Mouse (Mus musculus) midbrain, embryonic 10.5 days (tissue): ENCODE results near the gene Cd300e. TPM values are rescaled to one million over a fixed set of nuclear protein-coding genes. Genes with fewer than 3 reads are reported as not detected.

Source experiments
- DNase-seq: peaks from one replicate; pipeline ENCODE4 v3.0.0-alpha.2; 2017; ENCODE audit warnings: low spot score
- H3K27ac ChIP-seq: fragments of 300-500 bp; sonication (generic); replicated peaks from 2 replicates; pipeline ENCODE4 v1.5.1; 2016; ENCODE audit warnings: mild to moderate bottlenecking
- H3K27me3 ChIP-seq: fragments of 300-500 bp; sonication (generic); 2 replicates; pipeline ENCODE4 v1.6.1; 2016; ENCODE audit warnings: low read depth, mild to moderate bottlenecking; ENCODE audit not compliant: poor library complexity, severe bottlenecking
- H3K36me3 ChIP-seq: fragments of 300-500 bp; sonication (generic); 2 replicates; pipeline ENCODE4 v1.6.1; 2016; ENCODE audit warnings: mild to moderate bottlenecking, moderate library complexity
- H3K4me1 ChIP-seq: fragments of 300-500 bp; sonication (generic); 2 replicates; pipeline ENCODE4 v1.6.1; 2016
- H3K4me3 ChIP-seq: fragments of 300-500 bp; sonication (generic); 2 replicates; pipeline ENCODE4 v1.5.1; 2016; ENCODE audit warnings: mild to moderate bottlenecking, moderate library complexity
- H3K9me3 ChIP-seq: fragments of 300-500 bp; sonication (generic); replicated peaks from 2 replicates; pipeline ENCODE4 v1.6.1; 2016; ENCODE audit warnings: mild to moderate bottlenecking
- WGBS: fragments of 180-500 bp; shearing (Covaris S2); methylation state at CpG from one replicate; pipeline ENCODE4 v1.1.7; 2016; 5-methylcytosine and 5-hydroxymethylcytosine counted together
- polyA plus RNA-seq: library from polyadenylated mRNA; unstranded; fragments of >200 nt; fragmentation: Nextera tagmentation; extraction: Ambion mirVana; gene quantifications from 2 replicates; pipeline ENCODE4 v1.2.1, GENCODE M21; 2016

Gene Cd300e
- polyA plus RNA-seq, 1 experiment from 2014 or later, result not detected

GRCm38 (mm10) chr11:115098203-115098932 lies 36.4 kb upstream of the Cd300e start:
- DNase-seq, result no peak
- WGBS, result 66% methylated on average over 10 of the region's 10 CpGs
- no peaks in the 10 kb centered on the region for H3K27me3 ChIP-seq
- no peaks in the 10 kb centered on the region for H3K36me3 ChIP-seq
- peaks cover 12% of the 10 kb centered on the region; the same call in 1 of the 2 replicates for H3K4me1 ChIP-seq
- no peak overlapping the region for H3K27ac ChIP-seq
- peaks cover 1% of the 10 kb centered on the region; the same call in 1 of the 2 replicates for H3K9me3 ChIP-seq
- no peak overlapping the region for H3K4me3 ChIP-seq

- no peak for DNase-seq
- Histone ChIP-seq H3K4me1 (peaks cover 18% of the 10 kb centered on the region), H3K4me3 (peak overlapping the region; percentile 52), H3K36me3 (no peaks in the 10 kb centered on the region), H3K9me3 (peaks cover 8% of the 10 kb centered on the region; the same call in 1 of the 2 replicates), H3K27me3 (peaks cover 35% of the 10 kb centered on the region), H3K27ac (no peak overlapping the region)
- WGBS, result 20% methylated on average over 4 of the region's 4 CpGs
Observed at GRCm38 (mm10) chr11:115092140-115092539, 30.2 kb upstream of the Cd300e start.

DNA sequence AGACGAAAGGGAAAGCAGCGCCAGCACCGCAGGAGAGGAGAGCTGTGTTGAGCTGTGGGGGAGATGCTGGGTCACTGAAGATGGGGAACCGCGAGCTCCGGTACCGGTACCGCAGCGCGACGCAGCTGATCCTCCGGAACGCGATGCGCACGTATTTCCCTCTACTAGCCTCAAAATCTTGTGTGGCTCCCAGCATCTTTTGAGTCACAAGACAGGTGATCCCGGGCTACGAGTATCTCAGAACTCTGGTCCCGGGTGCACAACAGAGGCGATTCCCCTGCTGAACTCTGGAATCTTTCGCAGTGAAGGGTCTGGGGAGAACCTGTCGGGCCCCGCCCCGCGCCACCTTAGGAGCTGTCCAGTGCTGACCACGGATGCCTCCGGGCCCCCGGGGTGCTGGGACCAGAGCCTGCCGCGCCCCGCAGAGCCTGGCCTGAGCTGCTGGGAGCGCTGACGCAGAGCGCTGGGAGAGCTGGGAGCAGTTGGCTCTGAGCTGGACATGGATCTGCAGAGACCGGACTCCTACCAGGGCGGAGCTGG lies 29.5 kb upstream of the Cd300e start, which contains the start of gene Rab37:
Gene Rab37 (plus strand): TSS at position 70 of the 540 bp plus-strand sequence.
- Histone ChIP-seq H3K9me3 (peaks cover 8% of the 10 kb centered on the region; the same call in 1 of the 2 replicates), H3K4me1 (peaks cover 18% of the 10 kb centered on the region), H3K27me3 (peaks cover 35% of the 10 kb centered on the region), H3K27ac (no peak within 1 kb of the TSS; the same call in 1 of the 2 replicates), H3K36me3 (no peaks in the 10 kb centered on the region), H3K4me3 (peak within 1 kb of the TSS; percentile 52)
- 4% methylated on average over 36 of the region's 36 CpGs for WGBS
- peak; percentile 36 for DNase-seq

DNA sequence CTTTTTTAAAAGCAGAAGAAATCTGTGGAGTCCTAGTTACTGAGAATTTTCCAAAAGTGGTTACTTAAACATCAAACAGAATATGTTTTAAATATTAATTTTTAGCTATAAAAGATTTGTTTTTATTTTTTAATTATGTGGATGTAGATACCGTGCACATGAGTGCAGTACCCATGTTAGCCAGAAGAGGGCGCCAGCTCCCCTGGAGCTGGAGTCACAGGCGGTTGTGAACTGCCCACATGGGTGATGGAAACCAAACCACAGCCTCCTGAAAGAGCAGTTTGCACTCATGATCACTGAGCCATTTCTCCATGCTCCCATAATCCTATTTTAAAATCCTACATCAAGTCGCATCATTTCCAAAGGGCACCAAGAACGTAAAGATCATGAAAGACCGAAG lies 27.9 kb upstream of the Cd300e start:
- Histone ChIP-seq H3K9me3 (peaks cover 8% of the 10 kb centered on the region; the same call in 1 of the 2 replicates), H3K36me3 (no peaks in the 10 kb centered on the region), H3K4me3 (no peak overlapping the region), H3K4me1 (peaks cover 22% of the 10 kb centered on the region), H3K27me3 (peaks cover 39% of the 10 kb centered on the region), H3K27ac (no peak overlapping the region)
- WGBS, result 67% methylated on average over 6 of the region's 6 CpGs
- DNase-seq, result no peak

DNA sequence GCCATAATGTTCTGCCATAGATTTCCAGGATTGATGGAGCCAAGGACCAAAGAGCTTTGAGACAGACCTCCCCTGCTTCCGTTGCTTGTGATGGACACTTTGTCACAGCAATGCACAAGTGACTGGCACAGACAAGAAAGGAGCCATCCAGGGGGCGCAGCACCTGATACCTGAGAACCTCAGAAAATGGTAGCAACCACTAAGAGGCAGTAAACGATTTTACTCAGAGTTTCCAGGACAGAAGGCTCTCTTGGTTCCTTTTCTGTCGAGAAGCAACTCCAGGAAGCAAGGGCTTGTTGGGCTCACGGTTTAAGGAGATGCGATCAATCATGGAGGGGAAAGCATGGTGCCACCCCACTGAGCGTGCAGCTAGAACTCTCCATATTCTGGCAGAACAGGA lies 24.2 kb upstream of the Cd300e start:
- Histone ChIP-seq H3K9me3 (0 out of 2 replicates have a peak, but pooled peaks cover 3% of the 10 kb centered on the region), H3K27ac (no peak overlapping the region), H3K36me3 (no peaks in the 10 kb centered on the region), H3K27me3 (peaks cover 38% of the 10 kb centered on the region), H3K4me1 (peaks cover 26% of the 10 kb centered on the region), H3K4me3 (no peak overlapping the region)
- WGBS, result 70% methylated on average over 7 of the region's 7 CpGs
- no peak for DNase-seq

DNA sequence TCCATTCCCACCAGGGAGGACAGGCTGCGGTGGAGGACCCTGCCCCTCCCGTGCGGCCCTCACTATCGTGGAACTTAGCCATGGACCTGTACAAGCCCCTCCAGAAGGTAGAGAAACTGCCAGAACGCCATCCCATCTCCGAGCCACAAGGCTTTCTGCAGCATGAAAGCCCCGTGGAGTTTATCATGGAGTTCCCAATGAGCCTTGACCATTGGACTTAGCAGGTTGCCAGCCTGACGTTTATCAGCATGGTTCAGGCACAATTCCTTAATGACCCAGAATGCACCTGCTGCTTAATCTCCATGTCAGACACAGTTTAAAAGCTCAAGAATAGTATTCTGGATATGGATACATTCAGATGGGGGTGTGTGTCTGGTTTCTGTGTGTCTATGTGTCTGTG lies 23.1 kb upstream of the Cd300e start:
- H3K36me3 ChIP-seq, result no peaks in the 10 kb centered on the region
- H3K27me3 ChIP-seq, result peaks cover 27% of the 10 kb centered on the region
- 61% methylated on average over 8 of the region's 8 CpGs for WGBS
- H3K4me1 ChIP-seq, result peaks cover 24% of the 10 kb centered on the region
- H3K27ac ChIP-seq, result no peak overlapping the region
- 0 out of 2 replicates have a peak, but pooled peaks cover 3% of the 10 kb centered on the region for H3K9me3 ChIP-seq
- H3K4me3 ChIP-seq, result 0 out of 2 replicates have a peak overlapping the region, but pooled peaks have one; percentile 1
- no peak for DNase-seq

GRCm38 (mm10) chr11:115084595-115084994 lies 22.6 kb upstream of the Cd300e start:
- no peak for DNase-seq
- Histone ChIP-seq H3K27ac (no peak overlapping the region), H3K4me1 (peaks cover 24% of the 10 kb centered on the region), H3K36me3 (no peaks in the 10 kb centered on the region), H3K27me3 (peaks cover 24% of the 10 kb centered on the region), H3K9me3 (no peaks in the 10 kb centered on the region), H3K4me3 (0 out of 2 replicates have a peak overlapping the region, but pooled peaks have one; percentile 1)
- 43% methylated on average over 12 of the region's 12 CpGs for WGBS

DNA sequence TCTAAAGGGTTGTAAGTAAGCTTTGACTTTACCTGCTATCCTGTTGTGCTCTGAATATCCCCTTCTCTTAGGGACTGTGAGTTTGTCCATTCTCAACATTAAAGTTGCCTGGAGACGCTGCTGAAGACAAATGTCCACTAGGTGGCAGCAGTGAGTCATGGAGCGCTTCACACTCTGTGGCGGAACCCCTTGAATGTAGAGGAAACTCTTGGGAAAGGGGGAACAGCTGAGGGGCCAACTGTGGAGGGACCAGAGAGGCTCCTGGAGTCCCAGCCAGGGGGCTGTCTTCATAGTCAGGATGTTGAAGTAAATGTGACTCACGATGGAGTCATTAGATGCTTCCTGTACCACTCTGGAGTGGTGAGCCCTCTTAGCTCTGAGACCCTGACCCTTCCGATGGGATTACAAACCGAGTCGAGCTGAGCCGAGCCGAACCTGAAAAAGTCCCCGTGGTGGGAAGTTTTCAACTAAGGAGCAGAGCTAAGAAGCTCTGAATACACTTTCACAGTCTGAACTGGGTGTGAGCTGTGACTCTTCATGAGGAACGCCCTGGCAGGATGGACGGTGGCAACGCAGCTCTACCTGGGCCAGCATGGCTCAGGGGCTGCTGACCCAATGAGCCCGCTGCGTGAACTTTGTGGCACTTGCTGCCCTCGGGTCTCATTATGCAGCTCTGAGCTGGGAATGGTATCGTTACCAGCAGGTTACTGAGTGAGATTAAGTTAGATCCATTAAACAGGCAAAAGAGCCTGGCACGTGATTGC lies 21.6 kb upstream of the Cd300e start:
- Histone ChIP-seq H3K27me3 (peaks cover 24% of the 10 kb centered on the region), H3K4me3 (no peak overlapping the region), H3K9me3 (no peaks in the 10 kb centered on the region), H3K4me1 (peaks cover 24% of the 10 kb centered on the region), H3K36me3 (no peaks in the 10 kb centered on the region), H3K27ac (no peak overlapping the region)
- WGBS, result 44% methylated on average over 18 of the region's 18 CpGs
- DNase-seq, result peak; percentile 76

DNA sequence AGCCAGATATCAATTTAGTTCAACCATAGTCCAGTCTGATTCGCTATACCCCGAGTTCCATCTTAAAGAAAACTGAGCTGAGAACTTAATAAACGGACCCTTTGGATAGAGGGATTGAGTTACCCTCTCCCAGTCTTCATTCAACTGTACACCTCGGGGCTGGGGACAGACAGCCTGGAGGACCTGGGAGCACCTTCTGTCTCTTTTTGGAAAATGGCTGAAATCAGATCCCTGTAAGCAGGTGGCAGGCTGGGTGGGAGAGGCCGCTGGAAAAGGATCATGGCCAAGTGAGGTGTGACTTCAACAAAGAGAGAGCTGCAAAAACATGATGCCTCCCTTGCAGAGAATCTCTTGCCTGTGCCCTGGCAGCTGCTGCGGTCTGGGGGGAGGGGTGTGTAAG lies 20.2 kb upstream of the Cd300e start:
- 80% methylated on average over 6 of the region's 6 CpGs for WGBS
- peaks cover 20% of the 10 kb centered on the region for H3K4me1 ChIP-seq

GRCm38 (mm10) chr11:115081373-115081772 lies 19.4 kb upstream of the Cd300e start:
- H3K36me3 ChIP-seq, result no peaks in the 10 kb centered on the region
- H3K9me3 ChIP-seq, result no peaks in the 10 kb centered on the region
- peaks cover 24% of the 10 kb centered on the region for H3K27me3 ChIP-seq
- H3K4me1 ChIP-seq, result peaks cover 20% of the 10 kb centered on the region
- no peak for DNase-seq
- H3K4me3 ChIP-seq, result no peak overlapping the region
- no peak overlapping the region for H3K27ac ChIP-seq
- WGBS, result 68% methylated on average over 3 of the region's 3 CpGs

More for the DNA sequence above, 20.2 kb upstream of the Cd300e start:
- H3K9me3 ChIP-seq, result no peaks in the 10 kb centered on the region
- no peak overlapping the region for H3K27ac ChIP-seq
- H3K4me3 ChIP-seq, result no peak overlapping the region
- peaks cover 24% of the 10 kb centered on the region for H3K27me3 ChIP-seq
- DNase-seq, result no peak
- H3K36me3 ChIP-seq, result no peaks in the 10 kb centered on the region

- Histone ChIP-seq H3K27ac (no peak overlapping the region), H3K4me3 (no peak overlapping the region), H3K4me1 (peaks cover 20% of the 10 kb centered on the region), H3K27me3 (peaks cover 24% of the 10 kb centered on the region), H3K36me3 (no peaks in the 10 kb centered on the region), H3K9me3 (no peaks in the 10 kb centered on the region)
- peak; percentile 43 for DNase-seq
- WGBS, result 45% methylated on average over 13 of the region's 13 CpGs
Observed at GRCm38 (mm10) chr11:115080886-115081285, 18.9 kb upstream of the Cd300e start.

DNA sequence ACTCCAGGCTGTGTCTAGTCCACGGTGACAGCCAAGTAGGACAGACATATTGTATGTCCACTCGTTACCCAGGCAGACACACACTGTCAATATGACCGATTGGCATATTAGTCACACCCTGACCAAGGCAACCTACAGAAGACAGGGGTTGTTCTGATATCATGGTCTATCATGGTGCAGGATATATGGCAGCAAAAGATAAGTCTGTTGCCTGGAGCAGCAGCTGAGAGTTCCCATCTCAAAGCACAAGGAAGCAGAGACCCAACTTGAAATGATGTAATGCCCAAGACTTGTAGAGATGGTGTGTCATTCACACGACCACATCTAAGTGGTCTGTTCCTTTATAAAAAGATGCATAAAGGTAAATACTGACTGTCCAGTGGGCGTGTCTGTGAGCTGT lies 16.7 kb upstream of the Cd300e start:
- Histone ChIP-seq H3K4me3 (no peak overlapping the region), H3K27ac (no peak overlapping the region), H3K9me3 (no peaks in the 10 kb centered on the region), H3K27me3 (peaks cover 19% of the 10 kb centered on the region), H3K36me3 (no peaks in the 10 kb centered on the region), H3K4me1 (peaks cover 6% of the 10 kb centered on the region)
- DNase-seq, result no peak
- 80% methylated on average over 5 of the region's 5 CpGs for WGBS
